Mouse (Mus musculus) thymus, adult 18-20 months (tissue): ENCODE data around the gene Peak1.
A peak's percentile ranks its signal among the peaks of the same experiment; 100 is the strongest.

ENCODE experiments used
- DNase-seq, 2 experiments: peaks; one replicate each; pipeline ENCODE4 v3.0.0; 2022; ENCODE audit warnings: mixed read lengths in 2 of 2

The Peak1 gene

DNA sequence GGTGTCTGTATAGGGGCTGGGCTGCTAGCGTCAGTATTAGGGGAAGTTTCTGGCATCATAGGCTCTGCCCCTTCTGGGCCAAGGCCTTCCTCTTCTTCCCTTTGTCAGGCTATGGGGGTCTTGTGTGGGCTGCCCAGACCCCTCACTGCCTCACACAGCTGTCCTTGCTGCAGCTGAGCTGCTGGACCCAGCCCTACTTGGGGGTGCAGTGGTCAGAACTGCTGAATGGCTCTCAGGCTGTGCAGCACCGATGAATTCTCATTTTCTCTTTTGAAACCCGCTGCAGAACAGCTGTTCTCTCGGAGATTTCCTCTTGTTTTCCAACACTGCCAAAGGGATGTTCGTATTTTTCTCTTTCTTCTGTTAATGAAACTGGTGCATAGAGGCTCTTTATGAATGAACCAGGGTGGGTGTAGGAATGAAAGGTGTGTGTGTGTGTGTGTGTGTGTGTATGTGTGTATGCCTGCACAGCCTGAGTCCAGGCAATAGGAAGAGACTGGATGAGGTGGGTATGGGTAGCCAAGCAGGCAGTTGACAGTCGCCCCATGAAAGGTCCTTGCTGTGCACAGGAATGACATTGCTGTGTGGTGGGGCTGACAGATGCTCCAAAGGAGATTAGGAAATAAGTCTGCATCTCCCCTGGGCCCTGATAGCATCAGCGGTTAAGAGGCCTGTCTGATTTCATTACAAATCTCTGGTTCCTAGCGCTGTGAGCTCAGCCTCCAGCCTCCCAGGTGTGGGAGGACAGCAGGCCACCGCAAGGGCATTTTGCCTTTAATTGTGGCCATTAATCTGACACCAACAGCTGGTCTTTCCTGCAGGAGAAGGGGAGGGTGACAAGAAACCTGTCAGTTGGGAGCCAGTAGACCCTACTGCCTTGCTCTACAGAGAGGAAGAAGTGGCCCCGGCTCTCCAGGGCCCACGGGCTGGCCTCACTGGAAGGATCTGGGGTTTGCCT is 226.1 kb downstream of the Peak1 start:
- no peak for DNase-seq

DNA sequence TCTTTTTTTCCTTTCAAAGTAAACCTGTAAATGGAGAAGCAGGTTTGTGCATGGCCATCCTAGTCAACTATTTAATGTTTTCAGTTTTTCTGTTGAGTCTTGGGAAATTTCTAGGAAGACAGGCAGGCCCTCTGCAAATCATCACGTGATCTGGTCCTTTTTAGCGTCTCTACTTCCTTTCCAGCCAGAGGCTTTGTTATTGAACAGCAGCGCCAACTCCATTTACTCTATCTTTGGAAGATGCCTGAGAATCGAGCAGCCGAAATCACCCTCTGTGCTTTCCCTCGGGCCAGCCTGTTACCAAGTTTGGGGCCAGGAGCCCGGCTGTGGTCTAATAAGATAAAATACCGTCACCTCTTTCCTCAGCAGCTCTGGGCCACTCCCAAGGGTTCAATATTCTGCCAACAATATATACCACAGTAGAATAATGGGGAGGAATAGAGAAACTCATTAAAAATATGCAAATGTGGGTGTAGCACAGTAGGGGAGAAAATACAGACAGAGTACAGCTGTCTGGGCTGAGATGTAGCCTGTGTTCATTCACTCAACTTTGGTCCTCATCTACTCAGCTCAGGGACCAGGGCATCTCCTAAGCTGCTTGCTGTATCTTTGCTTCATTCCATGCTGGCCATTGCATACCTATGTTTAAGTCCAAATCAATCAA is 237.6 kb downstream of the Peak1 start:
- no peak for DNase-seq

DNA sequence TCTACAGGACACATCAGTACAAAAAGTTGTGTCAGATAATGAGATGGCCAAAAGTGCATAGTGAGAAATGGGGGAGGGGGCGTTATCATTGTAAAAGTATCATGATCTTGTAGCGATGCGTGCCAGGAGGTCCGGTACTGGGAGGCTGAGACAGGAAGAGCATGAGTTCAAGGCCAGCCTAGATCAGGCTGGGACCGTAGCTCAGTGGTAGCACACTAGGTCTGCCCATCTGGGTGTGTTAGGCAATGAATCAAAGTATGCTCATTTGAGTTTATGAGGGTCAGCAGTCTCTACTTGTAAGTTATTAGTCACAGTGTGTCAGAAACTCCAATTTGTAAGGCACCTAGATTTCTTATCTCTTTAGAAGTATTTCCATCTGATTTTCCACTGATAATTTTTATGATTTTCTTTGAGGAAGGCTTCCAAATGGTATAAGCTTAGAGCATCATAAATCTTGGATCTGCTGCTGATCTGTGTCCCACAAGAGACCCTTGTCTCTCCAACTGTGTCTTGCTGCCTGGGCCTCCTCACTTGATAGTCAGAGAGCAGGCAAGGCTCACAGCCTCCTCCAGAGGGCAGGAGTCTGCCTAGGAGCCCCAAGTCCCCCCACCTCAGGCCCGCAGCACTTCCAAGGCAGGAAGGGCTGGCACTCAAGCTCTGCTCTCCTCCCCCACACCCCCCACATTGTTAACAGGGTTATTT is 238.3 kb downstream of the Peak1 start:
- peak; percentile 27 to 28 for DNase-seq

DNA sequence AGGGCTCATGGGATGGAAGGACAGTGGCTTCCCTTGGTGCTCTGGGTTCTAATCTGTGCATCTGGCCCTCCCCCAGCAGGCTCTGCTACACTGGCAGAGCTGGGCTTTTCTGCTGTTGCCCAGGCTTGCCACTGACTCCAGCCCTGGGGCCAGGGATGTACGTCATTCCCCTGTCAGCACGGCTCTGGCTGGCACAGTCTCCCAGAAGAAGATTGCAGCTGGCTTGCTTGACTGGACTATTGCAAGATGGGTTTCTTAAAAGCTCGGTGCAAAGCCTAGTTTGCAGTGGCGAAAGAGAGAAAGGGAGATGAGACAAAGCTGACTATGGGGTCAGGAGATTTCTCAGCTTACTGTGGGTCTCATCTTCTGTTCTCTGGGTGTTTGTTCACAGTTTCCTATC is 240.5 kb downstream of the Peak1 start:
- DNase-seq = no peak

DNA sequence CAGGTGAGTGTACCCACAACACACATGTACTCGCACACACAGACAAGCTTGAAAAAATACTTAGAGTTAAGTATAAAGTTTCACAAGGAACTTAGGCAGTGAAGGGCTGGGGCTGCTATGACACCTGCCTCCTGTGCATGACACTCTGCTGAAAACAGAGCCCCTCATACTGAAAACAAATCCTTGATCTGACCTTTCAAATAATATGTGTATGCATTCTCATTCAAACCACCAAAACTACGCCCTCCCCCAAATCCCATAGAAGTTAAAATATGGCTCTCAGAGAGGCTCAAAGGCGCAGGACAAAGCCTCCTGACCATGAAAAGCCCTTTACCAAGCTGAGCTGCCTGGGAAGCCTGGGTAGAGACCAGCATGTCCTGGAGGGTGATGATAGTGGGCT is 242.6 kb downstream of the Peak1 start:
- DNase-seq = no peak

DNA sequence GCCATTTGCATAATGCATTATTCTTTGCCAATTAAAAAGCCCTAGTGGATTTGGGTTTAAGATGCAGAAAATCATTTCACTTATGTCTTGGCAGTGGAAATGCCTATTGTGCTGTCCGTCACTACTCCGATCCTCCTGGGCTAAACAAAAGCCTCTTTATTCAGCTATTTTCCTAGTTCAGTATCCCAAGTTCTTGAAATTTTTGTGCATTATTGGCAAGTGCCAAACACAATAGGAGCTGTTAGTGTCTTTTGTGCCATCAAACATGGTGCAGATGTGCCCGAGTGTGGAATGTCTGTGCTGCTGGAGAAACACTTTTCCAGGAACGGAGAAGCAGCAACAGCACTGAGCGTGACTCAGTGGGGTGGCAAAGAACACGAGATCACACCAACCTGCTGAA is 250.2 kb downstream of the Peak1 start:
- no peak for DNase-seq

DNA sequence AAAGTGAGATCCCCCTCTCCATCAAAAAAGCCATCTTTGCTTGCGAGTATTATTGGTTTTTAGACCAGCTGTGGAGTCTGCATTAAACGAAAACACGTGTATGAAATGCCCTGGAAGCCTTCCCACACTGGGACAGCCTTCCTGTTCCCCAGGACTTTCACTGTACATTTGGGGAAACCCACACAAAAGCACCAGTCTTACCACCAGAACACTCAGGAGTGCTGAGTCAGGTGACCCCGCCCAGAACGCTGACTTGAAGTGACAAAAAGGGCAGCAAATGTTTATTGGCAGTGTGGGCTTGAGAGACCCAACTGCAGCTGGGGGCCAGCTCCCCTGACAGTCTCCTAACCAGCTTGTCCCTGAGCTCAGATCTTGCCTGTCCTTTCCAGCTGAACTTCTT is 251.7 kb downstream of the Peak1 start:
- no peak for DNase-seq

DNA sequence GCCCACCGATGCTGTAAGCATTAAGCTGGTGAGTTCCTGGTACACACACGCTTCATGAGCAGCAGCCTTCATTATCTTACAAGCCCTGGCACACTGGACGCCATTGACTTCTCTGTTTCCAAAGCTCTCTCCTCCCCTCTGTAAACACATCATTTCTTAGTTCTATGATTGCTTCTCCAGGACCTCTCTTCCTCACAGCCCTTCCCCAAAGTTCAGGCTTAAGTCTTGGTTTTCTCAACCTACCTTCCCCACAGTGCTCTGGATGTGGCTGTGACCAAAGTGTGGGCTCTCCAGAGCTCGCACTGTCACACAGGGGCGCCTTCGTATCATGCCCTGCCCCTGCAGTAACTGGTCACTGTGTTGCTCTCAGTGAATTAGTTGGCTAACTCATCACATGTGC is 252.5 kb downstream of the Peak1 start, which contains the start of gene Tspan3:
Tspan3 (minus strand) TSS at position 101 of the 400 bp plus-strand sequence.
- no peak for DNase-seq

DNA sequence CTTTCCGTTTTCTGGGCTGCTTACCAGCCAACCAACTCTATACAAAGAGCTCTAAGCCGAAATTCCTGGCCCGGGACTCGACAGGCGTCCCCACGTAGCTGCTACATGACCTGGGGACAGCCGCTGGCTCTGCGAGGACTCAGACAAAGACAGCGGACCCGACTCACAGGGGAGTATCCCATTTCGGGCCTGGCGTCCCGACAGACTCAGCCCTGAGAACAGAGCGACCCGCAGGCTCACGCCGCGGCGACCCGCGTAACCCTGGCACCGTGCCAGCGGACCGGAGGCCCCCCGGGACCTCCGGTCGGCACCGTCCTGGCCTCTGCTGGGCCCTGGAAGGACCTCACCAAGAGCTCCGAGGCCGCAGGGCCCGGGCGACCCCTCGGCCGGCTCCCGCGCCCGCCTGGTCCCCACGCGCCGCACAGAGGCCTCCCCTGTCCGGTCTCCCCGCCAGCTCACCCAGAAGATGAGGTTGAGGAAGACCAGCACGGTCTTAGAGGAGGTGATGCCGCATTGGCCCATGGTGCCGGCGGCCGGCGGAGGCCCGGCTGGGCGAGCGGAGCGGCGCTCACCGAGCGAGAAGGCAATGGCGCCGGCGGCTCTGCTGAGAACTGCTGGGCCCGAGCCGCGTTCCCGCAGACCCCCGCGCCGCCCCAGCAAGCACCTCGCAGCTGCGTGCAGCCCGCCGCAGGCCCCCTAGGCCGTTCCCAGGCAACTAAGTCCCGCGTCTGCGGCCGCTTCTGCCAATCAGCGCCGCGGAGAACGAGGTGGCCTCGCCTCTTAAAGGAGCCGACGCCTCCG is 257.3 kb downstream of the Peak1 start:
- DNase-seq = peak; percentile 79

DNA sequence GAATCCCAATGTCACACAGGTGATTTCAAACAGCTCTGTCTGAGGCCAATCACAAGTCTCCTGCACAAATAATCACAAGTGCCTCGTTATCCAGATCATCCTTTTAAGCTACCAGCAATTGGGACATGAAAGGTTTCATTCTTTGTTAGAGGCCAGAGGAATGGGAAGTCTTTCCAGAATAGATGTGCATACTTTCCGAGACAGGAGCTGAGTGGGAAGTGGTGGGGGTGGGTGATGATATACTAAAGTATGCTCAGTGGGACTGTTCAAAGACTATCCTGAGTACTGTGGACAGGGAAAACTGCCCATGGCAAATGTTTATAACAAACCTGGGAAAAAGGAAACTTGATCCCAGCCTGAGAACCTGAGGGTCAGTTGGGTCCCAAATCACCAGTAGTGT is 258.4 kb downstream of the Peak1 start:
- no peak for DNase-seq

DNA sequence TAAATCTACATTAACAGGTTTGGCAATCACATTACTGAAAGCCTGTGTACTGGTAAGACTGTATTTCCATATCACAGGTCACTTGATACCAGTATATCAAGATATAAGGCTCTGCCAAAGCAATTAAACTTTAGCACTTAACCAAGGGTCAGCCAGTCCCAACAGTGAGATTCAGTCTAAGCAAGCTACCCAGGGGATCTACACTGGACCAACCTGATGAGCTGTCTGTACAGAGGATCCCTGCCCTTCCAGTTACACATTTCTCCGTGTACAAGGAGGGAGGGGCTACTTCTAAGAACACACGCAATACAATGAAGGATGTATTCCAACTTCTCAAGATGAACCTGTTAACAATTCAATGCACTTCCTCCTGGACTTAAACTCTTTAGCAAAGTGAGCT is 259.8 kb downstream of the Peak1 start:
- no peak for DNase-seq

DNA sequence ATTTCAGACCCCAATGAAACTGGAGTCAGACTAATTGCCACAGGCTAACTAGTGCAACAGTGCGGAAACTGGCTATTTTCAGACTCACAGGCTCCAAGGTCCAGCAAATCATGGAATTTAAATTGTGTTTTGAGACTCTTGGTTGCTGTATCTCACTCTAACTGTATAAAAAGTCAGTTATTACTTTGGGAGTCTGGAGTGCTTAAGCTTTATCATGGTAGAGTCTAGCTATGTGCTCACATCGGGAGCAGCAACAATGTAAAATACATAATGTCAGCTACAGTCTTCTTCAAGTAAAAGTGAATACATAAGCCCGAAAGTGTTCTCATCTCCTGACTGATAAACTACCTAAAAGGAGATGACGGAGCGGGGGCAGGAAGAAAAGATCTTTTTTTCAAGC is 263.3 kb downstream of the Peak1 start:
- no peak for DNase-seq

DNA sequence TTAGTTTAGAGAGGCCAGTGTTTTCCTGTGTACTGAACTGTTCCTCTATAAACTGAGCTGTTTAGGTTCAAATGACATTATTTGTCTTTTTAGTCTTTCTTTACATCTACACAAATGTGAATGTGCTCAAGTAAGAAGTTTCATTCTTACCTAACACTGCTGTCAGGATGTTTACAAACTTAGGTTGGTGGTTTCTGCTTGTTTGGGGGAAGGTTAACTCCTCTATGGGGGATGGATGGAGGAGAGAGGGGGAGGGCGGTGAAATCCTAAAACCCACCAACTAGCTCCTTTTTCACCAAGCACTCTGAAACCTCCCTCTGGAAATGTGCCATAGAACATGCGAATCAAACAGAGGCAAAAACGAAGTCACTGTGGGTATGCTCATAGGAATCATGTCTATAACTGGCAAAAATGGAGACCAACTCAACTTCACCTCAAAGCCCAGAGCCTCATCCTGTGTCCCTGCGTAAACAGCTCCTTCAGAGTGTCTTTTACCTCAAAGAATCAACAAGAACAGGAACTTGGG is 265.3 kb downstream of the Peak1 start:
- DNase-seq = no peak

DNA sequence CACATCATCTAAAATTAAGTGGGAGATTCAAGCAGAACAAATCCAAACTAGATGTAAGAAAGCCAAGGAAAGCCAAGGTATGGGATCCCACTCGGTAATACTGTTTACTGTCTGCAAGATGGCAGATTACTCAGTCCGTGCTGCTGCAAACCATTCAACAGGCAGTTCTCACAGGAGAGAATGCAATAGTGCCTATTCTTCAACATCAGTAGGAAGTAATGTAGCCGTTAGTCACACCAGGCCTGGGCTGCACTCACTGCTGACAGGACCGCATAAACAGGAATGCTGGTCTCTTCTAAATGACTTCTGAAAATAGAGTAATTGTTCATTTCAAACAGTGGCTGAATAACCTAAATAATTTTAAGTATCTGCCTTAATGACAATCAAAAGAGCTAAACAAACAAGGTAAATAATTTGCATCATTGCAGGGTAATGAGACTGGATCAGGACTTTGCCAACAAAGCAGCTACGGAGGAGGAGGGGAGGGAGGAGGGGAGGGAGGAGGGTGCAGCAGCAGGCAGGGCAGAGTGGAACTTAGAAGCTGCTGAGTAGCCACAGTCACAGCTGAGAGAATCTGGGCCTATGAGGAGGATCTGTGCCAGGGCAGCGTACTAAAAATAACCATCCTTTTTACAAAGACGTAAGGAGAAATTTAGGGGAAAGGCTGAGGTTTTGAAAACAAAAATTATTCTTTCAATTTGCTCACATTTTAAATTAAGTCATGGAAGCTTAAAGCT is 266.0 kb downstream of the Peak1 start:
- no peak for DNase-seq
